7 mouse cellular contexts compared by ENCODE assay signal in the genomic region with DNA sequence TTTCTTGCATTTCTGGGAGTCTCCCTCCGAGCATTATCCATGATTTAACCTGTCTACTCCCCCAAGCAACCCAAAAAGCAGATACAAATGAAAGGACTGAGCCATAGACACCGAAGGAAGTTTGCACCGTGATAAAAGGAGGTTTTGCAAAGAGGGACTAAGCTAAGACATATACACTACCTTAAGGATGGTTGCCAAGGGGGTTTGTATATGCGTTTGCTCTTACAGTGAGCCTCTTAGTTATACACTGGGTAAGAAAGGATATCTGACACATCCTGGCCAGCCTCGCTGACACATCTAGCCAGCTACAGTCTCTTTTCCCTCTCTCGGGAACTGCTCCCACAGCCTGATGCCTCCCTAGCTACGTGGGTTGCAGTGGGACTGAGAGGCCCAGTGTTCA. TPM values are rescaled to one million over a fixed set of nuclear protein-coding genes. Genes with fewer than 3 reads are reported as not detected.
DNase-seq lines count a peak whose midpoint lies in the region; ATAC-seq lines count a peak whose summit lies in the region.

No protein-coding gene starts in this region.

- H3K4me1 ChIP-seq in kidney, embryonic 16.5 days (ENCODE audit: insufficient read depth, low read length), result peaks cover 15% of the 10 kb centered on the region
- peaks cover 4% of the 10 kb centered on the region; the same call in 1 of the 2 replicates for H3K4me1 ChIP-seq in brown adipose tissue, adult 24 weeks (ENCODE audit: control insufficient read depth, insufficient read depth, insufficient read length, low read length)
- peaks cover 22% of the 10 kb centered on the region for H3K4me1 ChIP-seq in hindbrain, embryonic 15.5 days (replicated peaks)
- H3K4me1 ChIP-seq in midbrain, embryonic 15.5 days, result peaks cover 12% of the 10 kb centered on the region

- no peak overlapping the region for H3K4me3 ChIP-seq in kidney, embryonic 16.5 days (ENCODE audit: low read length)
- peak overlapping the region; percentile 55; the same call in 1 of the 2 replicates for H3K4me3 ChIP-seq in brown adipose tissue, adult 24 weeks (ENCODE audit: insufficient read depth, low read depth, low read length)
- no peak overlapping the region for H3K4me3 ChIP-seq in hindbrain, embryonic 15.5 days
- H3K4me3 ChIP-seq in midbrain, embryonic 15.5 days, result no peak overlapping the region

- H3K9ac ChIP-seq in kidney, embryonic 16.5 days (replicated peaks; ENCODE audit: low read length), result peak overlapping the region; percentile 67; the same call in 1 of the 2 replicates
- no peak overlapping the region for H3K9ac ChIP-seq in hindbrain, embryonic 15.5 days
- 0 out of 2 replicates have a peak overlapping the region, but pooled peaks have one; percentile 10 for H3K9ac ChIP-seq in midbrain, embryonic 15.5 days

- DNase-seq in kidney, postnatal 10 days, result no peak
- DNase-seq in thymus, postnatal 10 days (ENCODE audit: low spot score in 2 of 2), result no peak
- no peak for DNase-seq in thymus, postnatal 14 days

- no peaks in the 10 kb centered on the region for H3K36me3 ChIP-seq in kidney, embryonic 16.5 days (ENCODE audit: insufficient read depth, low read length)
- H3K36me3 ChIP-seq in hindbrain, embryonic 15.5 days, result no peaks in the 10 kb centered on the region
- H3K36me3 ChIP-seq in midbrain, embryonic 15.5 days (replicated peaks), result no peaks in the 10 kb centered on the region

- 65% methylated on average over 7 of the region's 7 CpGs for WGBS in kidney, embryonic 16.5 days
- 71% methylated on average over 7 of the region's 7 CpGs for WGBS in hindbrain, embryonic 15.5 days
- 71% methylated on average over 7 of the region's 7 CpGs for WGBS in midbrain, embryonic 15.5 days

- no peaks in the 10 kb centered on the region for H3K27me3 ChIP-seq in kidney, embryonic 16.5 days (ENCODE audit: insufficient read depth, low read length)
- 0 out of 2 replicates have a peak, but pooled peaks cover 5% of the 10 kb centered on the region for H3K27me3 ChIP-seq in hindbrain, embryonic 15.5 days
- H3K27me3 ChIP-seq in midbrain, embryonic 15.5 days (replicated peaks), result no peaks in the 10 kb centered on the region

- H3K27ac ChIP-seq in kidney, embryonic 16.5 days (ENCODE audit: low read length), result peak overlapping the region; percentile 77; the same call in 1 of the 2 replicates
- peak overlapping the region; percentile 63 for H3K27ac ChIP-seq in brown adipose tissue, adult 24 weeks (replicated peaks; ENCODE audit: low read depth, low read length)
- H3K27ac ChIP-seq in hindbrain, embryonic 15.5 days (replicated peaks), result peak overlapping the region; percentile 62; the same call in 1 of the 2 replicates
- H3K27ac ChIP-seq in midbrain, embryonic 15.5 days, result no peak overlapping the region

- ATAC-seq in kidney, embryonic 16.5 days (ENCODE audit: low FRiP score, low TSS enrichment), result no peak
- ATAC-seq in hindbrain, embryonic 15.5 days (ENCODE audit: low FRiP score, low read depth), result no peak
- no peak for ATAC-seq in midbrain, embryonic 15.5 days (replicated peaks)

- H3K9me3 ChIP-seq in kidney, embryonic 16.5 days (ENCODE audit: low read length), result no peaks in the 10 kb centered on the region
- H3K9me3 ChIP-seq in hindbrain, embryonic 15.5 days, result no peaks in the 10 kb centered on the region
- no peaks in the 10 kb centered on the region for H3K9me3 ChIP-seq in midbrain, embryonic 15.5 days

- peak overlapping the region; percentile 73 for H3K4me2 ChIP-seq in kidney, embryonic 16.5 days (replicated peaks; ENCODE audit: low read depth, low read length)
- peak overlapping the region; percentile 54 for H3K4me2 ChIP-seq in hindbrain, embryonic 15.5 days
- peak overlapping the region; percentile 46; the same call in 1 of the 2 replicates for H3K4me2 ChIP-seq in midbrain, embryonic 15.5 days

RNA-seq across cellular contexts. Expression of a gene that starts 9.0 kb away (rescaled TPM):
- polyA plus RNA-seq in kidney, embryonic 16.5 days (2015; fragmentation: Nextera tagmentation; extraction: Ambion mirVana), result 24.0 and 50.8 TPM in 2 replicates
- 23.8 and 27.1 TPM in 2 replicates for polyA plus RNA-seq in brown adipose tissue, adult 24 weeks (2012; ENCODE audit: insufficient read depth, insufficient read length, missing spikeins)
- 74.9 and 82.4 TPM in 2 replicates for polyA plus RNA-seq in hindbrain, embryonic 15.5 days (2015; fragmentation: Nextera tagmentation; extraction: Ambion mirVana)
- 71.5 and 74.9 TPM in 2 replicates for polyA plus RNA-seq in midbrain, embryonic 15.5 days (2015; fragmentation: Nextera tagmentation; extraction: Ambion mirVana)

RNA-seq across cellular contexts. Expression of a gene that starts 9.2 kb away (rescaled TPM):
- 226 and 236 TPM in 2 replicates for polyA plus RNA-seq in kidney, embryonic 16.5 days (2015; fragmentation: Nextera tagmentation; extraction: Ambion mirVana)
- polyA plus RNA-seq in brown adipose tissue, adult 24 weeks (2012; ENCODE audit: insufficient read depth, insufficient read length, missing spikeins), result 293 and 410 TPM in 2 replicates
- polyA plus RNA-seq in hindbrain, embryonic 15.5 days (2015; fragmentation: Nextera tagmentation; extraction: Ambion mirVana), result 301 and 311 TPM in 2 replicates
- polyA plus RNA-seq in midbrain, embryonic 15.5 days (2015; fragmentation: Nextera tagmentation; extraction: Ambion mirVana), result 291 and 296 TPM in 2 replicates

RNA-seq across cellular contexts. Expression of a gene that starts 13.4 kb away (rescaled TPM):
- polyA plus RNA-seq in kidney, embryonic 16.5 days (2015; fragmentation: Nextera tagmentation; extraction: Ambion mirVana), result 0.54 TPM in 1 of 2 replicates, not detected in the other
- not detected in 2 replicates for polyA plus RNA-seq in brown adipose tissue, adult 24 weeks (2012; ENCODE audit: insufficient read depth, insufficient read length, missing spikeins)
- not detected in 2 replicates for polyA plus RNA-seq in hindbrain, embryonic 15.5 days (2015; fragmentation: Nextera tagmentation; extraction: Ambion mirVana)
- polyA plus RNA-seq in midbrain, embryonic 15.5 days (2015; fragmentation: Nextera tagmentation; extraction: Ambion mirVana), result 0.40 TPM in 1 of 2 replicates, not detected in the other

RNA-seq across cellular contexts. Expression of a gene that starts 23.7 kb away (rescaled TPM):
- 7.8 and 8.6 TPM in 2 replicates for polyA plus RNA-seq in kidney, embryonic 16.5 days (2015; fragmentation: Nextera tagmentation; extraction: Ambion mirVana)
- 2.2 and 6.5 TPM in 2 replicates for polyA plus RNA-seq in brown adipose tissue, adult 24 weeks (2012; ENCODE audit: insufficient read depth, insufficient read length, missing spikeins)
- polyA plus RNA-seq in hindbrain, embryonic 15.5 days (2015; fragmentation: Nextera tagmentation; extraction: Ambion mirVana), result 12.8 and 14.0 TPM in 2 replicates
- 11.7 and 13.2 TPM in 2 replicates for polyA plus RNA-seq in midbrain, embryonic 15.5 days (2015; fragmentation: Nextera tagmentation; extraction: Ambion mirVana)

RNA-seq across cellular contexts. Expression of a gene that starts 26.5 kb away (rescaled TPM):
- polyA plus RNA-seq in kidney, embryonic 16.5 days (2015; fragmentation: Nextera tagmentation; extraction: Ambion mirVana), result 129 and 138 TPM in 2 replicates
- 34.8 and 44.0 TPM in 2 replicates for polyA plus RNA-seq in brown adipose tissue, adult 24 weeks (2012; ENCODE audit: insufficient read depth, insufficient read length, missing spikeins)
- 147 and 160 TPM in 2 replicates for polyA plus RNA-seq in hindbrain, embryonic 15.5 days (2015; fragmentation: Nextera tagmentation; extraction: Ambion mirVana)
- 180 and 185 TPM in 2 replicates for polyA plus RNA-seq in midbrain, embryonic 15.5 days (2015; fragmentation: Nextera tagmentation; extraction: Ambion mirVana)
